Mouse (Mus musculus) MEL (cell line): Measurements from ENCODE around the gene Mef2d.

Experiments used
- CTCF ChIP-seq, 3 experiments: IDR thresholded peaks in 2 of 3; conservative IDR thresholded peaks in 1 of 3; 2 replicates each; pipeline ENCODE4 v1.5.1; 2011 to 2012; ENCODE audit warnings: low read length in 3 of 3, low read depth in 2 of 3, mild to moderate bottlenecking in 2 of 3, improper control_type of control experiment in 1 of 3, inconsistent platforms in 1 of 3, mixed read lengths in 1 of 3, moderate library complexity in 1 of 3; ENCODE audit not compliant: control insufficient read depth in 1 of 3, insufficient read depth in 1 of 3, poor library complexity in 1 of 3, severe bottlenecking in 1 of 3
- E2F4 ChIP-seq: IDR thresholded peaks from 2 replicates; pipeline ENCODE4 v1.6.1; 2011; ENCODE audit warnings: low read depth, low read length, improper control_type of control experiment, borderline replicate concordance
- ELF1 ChIP-seq: IDR thresholded peaks from 2 replicates; pipeline ENCODE4 v1.6.1; 2014; ENCODE audit warnings: low read depth, mild to moderate bottlenecking, inconsistent platforms, low read length, improper control_type of control experiment, moderate library complexity
- EP300 ChIP-seq, 2 experiments: IDR thresholded peaks; 2 replicates each; pipeline ENCODE4 v1.6.1; 2011; ENCODE audit warnings: improper control_type of control experiment in 2 of 2, low read length in 2 of 2, low read depth in 1 of 2, mild to moderate bottlenecking in 1 of 2
- MAX ChIP-seq: IDR thresholded peaks from 2 replicates; pipeline ENCODE4 v1.6.1; 2011; ENCODE audit warnings: low read length, improper control_type of control experiment
- NELFE ChIP-seq: IDR thresholded peaks from 2 replicates; pipeline ENCODE4 v1.6.1; 2011; ENCODE audit warnings: low read depth, low read length, improper control_type of control experiment
- POLR2A ChIP-seq, 2 experiments: IDR thresholded peaks; 2 replicates each; pipeline ENCODE4 v1.6.1; 2011 to 2012; ENCODE audit warnings: low read length in 2 of 2, mild to moderate bottlenecking in 2 of 2, control low read depth in 1 of 2, improper control_type of control experiment in 1 of 2, low read depth in 1 of 2, moderate library complexity in 1 of 2; ENCODE audit not compliant: control insufficient read depth in 1 of 2, insufficient read depth in 1 of 2, poor library complexity in 1 of 2
- POLR2AphosphoS2 ChIP-seq: IDR thresholded peaks from 2 replicates; pipeline ENCODE4 v1.6.1; 2011; ENCODE audit warnings: low read length, improper control_type of control experiment
- POLR2AphosphoS5 ChIP-seq: IDR thresholded peaks from 2 replicates; pipeline ENCODE4 v1.6.1; 2012; ENCODE audit warnings: low read depth, borderline replicate concordance, mild to moderate bottlenecking, inconsistent platforms, low read length, moderate library complexity, mixed read lengths
- SMC3 ChIP-seq: IDR thresholded peaks from 2 replicates; pipeline ENCODE4 v1.6.1; 2011; ENCODE audit warnings: low read depth, low read length, improper control_type of control experiment
- TCF12 ChIP-seq: IDR thresholded peaks from 2 replicates; pipeline ENCODE4 v1.6.1; 2014; ENCODE audit warnings: low read depth, mild to moderate bottlenecking, inconsistent platforms, low read length, improper control_type of control experiment, moderate library complexity
- USF1 ChIP-seq: IDR thresholded peaks from 2 replicates; pipeline ENCODE4 v1.6.1; 2014; ENCODE audit warnings: low read depth, mild to moderate bottlenecking, inconsistent platforms, low read length, improper control_type of control experiment, moderate library complexity
- ZKSCAN1 ChIP-seq: IDR thresholded peaks from 2 replicates; pipeline ENCODE4 v1.6.1; 2012; ENCODE audit warnings: low read depth, mild to moderate bottlenecking, inconsistent platforms, low read length, improper control_type of control experiment, moderate library complexity
- ZNF384 ChIP-seq: IDR thresholded peaks from 2 replicates; pipeline ENCODE4 v1.6.1; 2012; ENCODE audit warnings: low read depth, mild to moderate bottlenecking, inconsistent platforms, low read length, improper control_type of control experiment

DNA sequence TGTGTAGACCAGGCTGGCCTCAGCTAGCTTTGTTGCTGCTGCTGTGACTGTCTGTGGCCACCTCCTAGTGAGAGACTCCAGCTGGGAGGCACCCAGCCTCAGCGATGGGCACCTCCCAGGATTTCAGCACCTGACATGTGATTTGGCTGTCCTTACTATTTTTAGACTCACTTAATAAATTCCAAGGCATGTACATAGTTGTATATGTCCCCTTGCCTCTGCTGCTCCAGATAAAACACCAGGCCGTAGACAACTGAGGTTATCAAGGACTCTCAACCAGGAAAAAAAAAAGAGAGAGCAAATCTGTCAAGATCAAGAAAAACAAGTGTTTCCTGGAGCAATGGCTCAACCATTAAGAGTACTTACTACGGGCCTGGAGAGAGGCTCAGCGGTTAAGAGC, 17.0 kb upstream of the Mef2d start:
- TF ChIP-seq EP300 (IDR thresholded peaks at IDR 0.05; ENCODE audit: low read depth in 1 of 2, low read length in 2 of 2) (no peak; a peak in 1 of 4 replicates), POLR2A (IDR thresholded peaks at IDR 0.05; ENCODE audit: control insufficient read depth in 1 of 2, insufficient read depth in 1 of 2, low read depth in 1 of 2, low read length in 2 of 2, poor library complexity in 1 of 2) (no peak), CTCF (IDR thresholded peaks at IDR 0.05 in 2 of 3, conservative IDR thresholded peaks at IDR 0.05 in 1 of 3; ENCODE audit: control insufficient read depth in 1 of 3, insufficient read depth in 1 of 3, low read depth in 2 of 3, low read length in 3 of 3, poor library complexity in 1 of 3, severe bottlenecking in 1 of 3) (no peak), MAX (no peak), POLR2AphosphoS2 (no peak), POLR2AphosphoS5 (no peak), E2F4 (no peak), NELFE (no peak), ELF1 (no peak), USF1 (no peak), ZKSCAN1 (no peak), TCF12 (no peak), SMC3 (no peak), ZNF384 (peak; percentile 61; the same call in 1 of the 2 replicates)
